Mouse (Mus musculus): ENCODE results near the gene Lman2l. TPM values are rescaled to one million over a fixed set of nuclear protein-coding genes. Genes with fewer than 3 reads are reported as not detected.

Gene Lman2l
- polyA plus RNA-seq, 1 experiment, result 28.7 TPM

DNA sequence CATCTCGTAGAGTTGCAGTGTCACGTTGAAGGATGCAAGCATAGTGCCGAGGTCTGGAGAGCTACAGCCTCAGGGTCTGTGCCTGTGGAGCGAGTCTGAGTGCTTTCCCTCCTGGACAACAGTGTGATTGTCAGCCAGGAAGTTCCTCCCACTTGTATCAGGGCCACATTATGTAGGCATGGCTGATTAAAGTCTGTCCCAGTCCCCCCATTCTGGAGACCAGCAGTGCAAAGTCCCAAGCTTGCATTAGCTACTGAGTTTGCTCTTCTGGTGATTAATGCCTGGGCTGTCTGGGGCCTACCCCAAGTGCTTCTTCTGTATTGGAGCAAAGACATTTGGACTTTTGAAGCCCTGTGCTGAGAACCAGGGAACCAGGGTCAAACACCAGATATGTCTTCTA lies 38.8 kb upstream of the Lman2l start:
- H3K36me3 ChIP-seq (ENCODE audit: control insufficient read depth, insufficient read depth, low read length), result no peaks in the 10 kb centered on the region
- no peak for DNase-seq
- 69% methylated on average over 4 of the region's 4 CpGs for WGBS
- H3K4me1 ChIP-seq (ENCODE audit: control insufficient read depth, insufficient read depth, low read length), result peaks cover 2% of the 10 kb centered on the region
- no peak overlapping the region for H3K27ac ChIP-seq (ENCODE audit: insufficient read depth, low read depth, low read length)
- no peak for TF ChIP-seq POLR2A (IDR thresholded peaks at IDR 0.05; ENCODE audit: low read depth, low read length)
- no peak for TF ChIP-seq CTCF (conservative IDR thresholded peaks at IDR 0.05; ENCODE audit: insufficient read depth, insufficient read length, low read depth, low read length)
- no peak overlapping the region for H3K4me3 ChIP-seq (ENCODE audit: insufficient read depth, low read depth, low read length)
- H3K27me3 ChIP-seq (replicated peaks; ENCODE audit: control insufficient read depth, insufficient read depth, low read length), result no peaks in the 10 kb centered on the region

DNA sequence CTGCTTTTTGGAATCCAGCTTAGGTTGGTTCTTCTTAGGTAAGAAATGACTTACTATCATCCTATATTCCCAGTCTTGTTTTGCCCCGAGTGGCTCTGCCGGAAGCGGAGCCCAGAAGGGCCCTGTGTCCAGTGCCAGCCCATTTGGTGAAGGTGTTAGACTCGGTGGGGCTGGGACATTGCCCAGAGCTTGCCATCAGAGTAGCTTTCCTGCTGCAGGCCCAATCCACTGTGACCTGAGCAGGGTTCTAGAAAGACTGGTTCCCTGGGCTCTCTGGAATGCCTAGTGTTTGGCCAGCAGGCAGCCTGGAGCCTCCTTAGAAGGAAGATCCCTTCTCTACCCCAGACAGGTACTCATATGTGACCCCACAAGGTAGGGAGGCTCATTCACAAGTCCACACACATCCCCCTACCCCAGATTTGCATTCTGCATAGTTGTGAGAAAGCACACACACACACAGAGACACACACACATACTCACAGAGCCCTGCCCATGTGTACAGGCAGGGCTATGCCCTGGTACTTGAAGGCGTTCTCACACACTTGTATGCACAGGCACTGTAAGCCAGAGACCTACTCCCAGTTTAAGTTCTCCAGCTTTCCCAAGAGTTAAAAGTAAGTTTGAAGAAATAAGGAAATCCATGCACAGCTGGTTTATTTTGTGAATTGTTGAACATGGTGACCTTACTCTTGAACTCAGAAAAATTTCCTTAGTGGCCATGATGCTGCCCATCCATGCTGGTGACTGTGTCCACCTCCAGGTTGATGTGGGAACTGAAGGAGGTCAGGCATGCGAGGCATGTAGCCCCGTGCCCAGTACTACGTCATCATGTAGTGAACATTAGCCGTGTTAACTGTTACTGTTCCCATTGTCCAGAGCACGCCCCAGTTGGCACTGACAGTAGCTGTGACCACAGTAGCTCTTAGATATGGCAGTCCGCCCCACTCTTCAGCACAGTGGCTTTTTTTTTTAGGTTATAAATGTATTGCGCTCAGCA lies 35.1 kb upstream of the Lman2l start:
- H3K4me3 ChIP-seq (ENCODE audit: insufficient read depth, low read depth, low read length), result no peak overlapping the region
- peaks cover 30% of the 10 kb centered on the region for H3K4me1 ChIP-seq (ENCODE audit: control insufficient read depth, insufficient read depth, low read length)
- TF ChIP-seq POLR2A (IDR thresholded peaks at IDR 0.05; ENCODE audit: low read depth, low read length) (no peak), CTCF (conservative IDR thresholded peaks at IDR 0.05; ENCODE audit: insufficient read depth, insufficient read length, low read depth, low read length) (no peak)
- DNase-seq, result no peak
- H3K27ac ChIP-seq (ENCODE audit: insufficient read depth, low read depth, low read length), result no peak overlapping the region
- H3K27me3 ChIP-seq (replicated peaks; ENCODE audit: control insufficient read depth, insufficient read depth, low read length), result no peaks in the 10 kb centered on the region
- no peaks in the 10 kb centered on the region for H3K36me3 ChIP-seq (ENCODE audit: control insufficient read depth, insufficient read depth, low read length)
- WGBS, result 73% methylated on average over 12 of the region's 12 CpGs

DNA sequence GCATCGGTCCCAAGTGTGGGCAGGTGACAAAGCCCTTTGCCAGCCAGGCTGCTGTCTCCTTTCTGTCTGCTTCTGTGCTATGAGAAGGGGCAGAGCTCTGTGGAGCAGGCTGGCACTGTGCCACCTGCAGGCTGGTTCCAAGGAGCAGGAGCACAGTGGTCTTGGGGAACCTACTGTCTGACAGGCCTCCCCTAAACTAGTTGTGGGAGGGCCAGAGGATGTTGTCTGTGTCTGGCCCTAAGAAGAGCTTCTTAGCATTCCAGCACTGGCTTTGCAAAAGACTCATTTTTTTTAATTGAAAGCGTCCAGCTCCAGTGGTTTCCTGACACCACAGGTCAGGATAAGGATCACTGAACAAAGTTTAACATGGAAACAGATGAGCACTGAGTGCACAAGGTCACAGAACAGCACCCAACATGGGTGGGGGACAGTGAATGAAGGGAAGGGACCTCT lies 33.3 kb upstream of the Lman2l start:
- peak; percentile 80 for DNase-seq
- Histone ChIP-seq H3K4me1 (ENCODE audit: control insufficient read depth, insufficient read depth, low read length) (peaks cover 48% of the 10 kb centered on the region), H3K27ac (ENCODE audit: insufficient read depth, low read depth, low read length) (no peak overlapping the region), H3K4me3 (ENCODE audit: insufficient read depth, low read depth, low read length) (no peak overlapping the region), H3K27me3 (replicated peaks; ENCODE audit: control insufficient read depth, insufficient read depth, low read length) (no peaks in the 10 kb centered on the region), H3K36me3 (ENCODE audit: control insufficient read depth, insufficient read depth, low read length) (no peaks in the 10 kb centered on the region)
- WGBS, result 23% methylated on average over 2 of the region's 2 CpGs
- TF ChIP-seq CTCF (conservative IDR thresholded peaks at IDR 0.05; ENCODE audit: insufficient read depth, insufficient read length, low read depth, low read length), result no peak
- no peak for TF ChIP-seq POLR2A (IDR thresholded peaks at IDR 0.05; ENCODE audit: low read depth, low read length)

DNA sequence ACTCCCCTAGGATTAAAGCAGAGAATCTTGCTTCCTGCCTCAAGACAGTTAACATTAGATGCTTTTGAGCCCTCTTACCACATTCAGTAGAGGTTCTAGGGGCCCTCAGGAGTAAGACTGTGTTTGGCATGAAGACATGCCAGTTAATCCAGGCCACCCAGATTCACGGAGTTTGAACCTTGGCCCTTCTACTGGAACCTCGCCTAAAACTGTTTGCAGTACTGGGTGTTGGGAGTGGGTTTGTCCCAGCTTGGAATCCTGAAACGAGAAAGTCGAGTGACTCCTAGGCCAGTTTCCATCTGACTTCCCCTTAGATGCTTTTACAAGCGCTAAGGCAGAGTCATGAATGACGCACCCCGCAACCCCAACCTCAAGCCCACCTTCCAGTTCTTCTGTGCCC lies 31.4 kb upstream of the Lman2l start:
- peaks cover 61% of the 10 kb centered on the region for H3K4me1 ChIP-seq (ENCODE audit: control insufficient read depth, insufficient read depth, low read length)
- WGBS, result 43% methylated on average over 7 of the region's 7 CpGs
- no peak overlapping the region for H3K4me3 ChIP-seq (ENCODE audit: insufficient read depth, low read depth, low read length)
- peak; percentile 89 for DNase-seq
- no peaks in the 10 kb centered on the region for H3K36me3 ChIP-seq (ENCODE audit: control insufficient read depth, insufficient read depth, low read length)
- peak overlapping the region; percentile 10; the same call in 1 of the 2 replicates for H3K27ac ChIP-seq (ENCODE audit: insufficient read depth, low read depth, low read length)
- no peak for TF ChIP-seq CTCF (conservative IDR thresholded peaks at IDR 0.05; ENCODE audit: insufficient read depth, insufficient read length, low read depth, low read length)
- TF ChIP-seq POLR2A (IDR thresholded peaks at IDR 0.05; ENCODE audit: low read depth, low read length), result no peak
- H3K27me3 ChIP-seq (replicated peaks; ENCODE audit: control insufficient read depth, insufficient read depth, low read length), result no peaks in the 10 kb centered on the region

DNA sequence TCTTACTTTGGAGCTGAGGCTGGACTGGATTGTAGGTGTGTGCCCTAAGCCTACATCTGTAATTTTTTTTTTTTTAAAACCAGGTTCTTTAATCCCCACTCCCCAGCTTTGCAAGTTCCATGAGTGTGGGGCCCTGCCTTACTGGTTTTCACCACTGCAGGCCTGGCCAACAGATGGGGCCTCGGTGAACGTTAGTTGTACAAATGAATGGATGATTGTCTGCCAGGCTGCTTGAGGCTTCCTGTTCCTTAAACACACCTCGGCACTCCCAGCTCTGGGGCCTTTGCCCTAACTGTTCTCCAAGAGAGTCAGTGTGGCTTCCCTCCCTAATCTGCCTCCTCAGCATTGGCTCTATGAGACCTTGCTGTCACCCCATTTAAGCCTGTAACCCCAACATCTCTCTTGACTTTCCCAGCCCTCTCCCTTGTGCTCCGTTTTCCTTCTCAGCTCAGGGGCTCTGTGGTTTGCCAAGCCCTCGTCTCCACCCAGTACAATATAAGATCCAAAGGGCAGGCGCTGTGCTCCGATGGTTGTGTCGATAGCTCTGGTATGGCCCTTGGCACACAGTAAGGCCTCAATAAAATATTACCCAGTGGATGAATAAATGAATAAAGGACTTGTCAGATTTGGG lies 30.5 kb upstream of the Lman2l start:
- H3K27ac ChIP-seq (ENCODE audit: insufficient read depth, low read depth, low read length), result peak overlapping the region; percentile 2; the same call in 1 of the 2 replicates
- TF ChIP-seq POLR2A (IDR thresholded peaks at IDR 0.05; ENCODE audit: low read depth, low read length), result no peak
- TF ChIP-seq CTCF (conservative IDR thresholded peaks at IDR 0.05; ENCODE audit: insufficient read depth, insufficient read length, low read depth, low read length), result no peak
- H3K36me3 ChIP-seq (ENCODE audit: control insufficient read depth, insufficient read depth, low read length), result no peaks in the 10 kb centered on the region
- no peak overlapping the region for H3K4me3 ChIP-seq (ENCODE audit: insufficient read depth, low read depth, low read length)
- no peaks in the 10 kb centered on the region for H3K27me3 ChIP-seq (replicated peaks; ENCODE audit: control insufficient read depth, insufficient read depth, low read length)
- DNase-seq, result peak; percentile 77
- 40% methylated on average over 8 of the region's 8 CpGs for WGBS
- peaks cover 61% of the 10 kb centered on the region for H3K4me1 ChIP-seq (ENCODE audit: control insufficient read depth, insufficient read depth, low read length)

DNA sequence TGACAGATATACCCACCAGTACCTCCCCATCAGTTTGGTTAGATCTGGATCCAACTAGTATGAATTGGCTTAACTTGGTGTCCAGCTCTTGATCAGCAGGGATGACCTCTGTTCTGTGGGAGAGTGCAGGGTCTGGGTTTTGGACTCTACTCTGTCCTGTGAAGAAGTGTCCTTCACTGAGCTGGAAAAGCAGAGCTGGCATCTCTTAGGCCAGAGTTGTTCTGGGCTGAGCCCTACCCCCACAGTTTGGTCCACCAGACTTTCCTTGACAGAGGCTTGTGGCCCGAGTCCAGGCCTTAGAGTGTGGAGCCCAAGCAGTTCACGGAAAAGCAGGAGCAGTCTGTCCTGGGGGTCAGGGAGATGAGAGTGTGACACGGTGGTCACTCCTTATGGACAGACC lies 29.6 kb upstream of the Lman2l start:
- Histone ChIP-seq H3K27ac (ENCODE audit: insufficient read depth, low read depth, low read length) (no peak overlapping the region; the same call in 1 of the 2 replicates), H3K4me1 (ENCODE audit: control insufficient read depth, insufficient read depth, low read length) (peaks cover 61% of the 10 kb centered on the region), H3K4me3 (ENCODE audit: insufficient read depth, low read depth, low read length) (no peak overlapping the region), H3K27me3 (replicated peaks; ENCODE audit: control insufficient read depth, insufficient read depth, low read length) (no peaks in the 10 kb centered on the region), H3K36me3 (ENCODE audit: control insufficient read depth, insufficient read depth, low read length) (no peaks in the 10 kb centered on the region)
- TF ChIP-seq POLR2A (IDR thresholded peaks at IDR 0.05; ENCODE audit: low read depth, low read length), result no peak
- TF ChIP-seq CTCF (conservative IDR thresholded peaks at IDR 0.05; ENCODE audit: insufficient read depth, insufficient read length, low read depth, low read length), result no peak
- DNase-seq, result peak; percentile 92
- WGBS, result 22% methylated on average over 3 of the region's 3 CpGs

Data from kidney, adult 2 months (tissue).